Mouse (Mus musculus): ENCODE measurements around the gene Fbxl21. TPM values are rescaled to one million over a fixed set of nuclear protein-coding genes. Genes with fewer than 3 reads are reported as not detected.

Gene Fbxl21
- polyA plus RNA-seq (2012; rRNA removed) (0.28 and 0.35 TPM in 2 replicates), polyA plus RNA-seq (2014; fragmentation: Nextera tagmentation; extraction: Ambion mirVana) (0.63 and 1.0 TPM in 2 replicates)

- H3K27ac ChIP-seq: no peak within 1 kb of the TSS
- 1% methylated on average over 55 of the region's 56 CpGs for WGBS (ENCODE audit: insufficient replicate concordance)
- no peak for TF ChIP-seq EP300 (IDR thresholded peaks at IDR 0.05; ENCODE audit: low read depth)
- no peak for TF ChIP-seq CTCF (IDR thresholded peaks at IDR 0.05; ENCODE audit: low read depth)
- H3K9ac ChIP-seq (replicated peaks): peak within 1 kb of the TSS; percentile 16; the same call in 1 of the 2 replicates
- H3K27me3 ChIP-seq (ENCODE audit: control insufficient read depth, insufficient read depth, low read length): no peaks in the 10 kb centered on the region
- H3K4me2 ChIP-seq (ENCODE audit: low read depth): peak within 1 kb of the TSS; percentile 69
- peak within 1 kb of the TSS; percentile 21 to 58 for H3K4me3 ChIP-seq (ENCODE audit: insufficient read depth in 1 of 2, low read depth in 2 of 2, low read length in 2 of 2)
- ATAC-seq (ENCODE audit: insufficient read depth): peak; percentile 98
- 0 out of 4 replicates have a peak, but pooled peaks cover 2% of the 10 kb centered on the region in 2 experiments for H3K4me1 ChIP-seq (replicated peaks; ENCODE audit: control insufficient read depth in 2 of 2, insufficient read depth in 2 of 2, low read length in 1 of 2)
- H3K36me3 ChIP-seq (replicated peaks; ENCODE audit: control insufficient read depth, insufficient read depth, low read depth): no peaks in the 10 kb centered on the region
- no peaks in the 10 kb centered on the region for H3K9me3 ChIP-seq (ENCODE audit: control insufficient read depth, low read length)
- peak; percentile 56 to 69 (median 63) for DNase-seq (ENCODE audit: low read depth in 3 of 3, low spot score in 3 of 3)
These were observed at the start of gene Fbxl21 for GRCm38 (mm10) chr13:56522081-56522820. Fbxl21 (plus strand) TSS chr13:56522472.

- ATAC-seq (ENCODE audit: insufficient read depth) (no peak), DNase-seq (ENCODE audit: low read depth in 3 of 3, low spot score in 3 of 3) (no peak)
- no peak for TF ChIP-seq EP300 (IDR thresholded peaks at IDR 0.05; ENCODE audit: low read depth)
- TF ChIP-seq CTCF (IDR thresholded peaks at IDR 0.05; ENCODE audit: low read depth): no peak
- no peak overlapping the region for H3K4me2 ChIP-seq (ENCODE audit: low read depth)
- H3K36me3 ChIP-seq (replicated peaks; ENCODE audit: control insufficient read depth, insufficient read depth, low read depth): no peaks in the 10 kb centered on the region
- H3K4me3 ChIP-seq (ENCODE audit: insufficient read depth in 1 of 2, low read depth in 2 of 2, low read length in 2 of 2): no peak overlapping the region
- H3K4me1 ChIP-seq (replicated peaks; ENCODE audit: control insufficient read depth in 2 of 2, insufficient read depth in 2 of 2, low read length in 1 of 2): peaks cover 0 to 5% of the 10 kb centered on the region in 2 experiments; a peak in 1 of 4 replicates
- H3K9me3 ChIP-seq (ENCODE audit: control insufficient read depth, low read length): no peaks in the 10 kb centered on the region
- H3K9ac ChIP-seq (replicated peaks): no peak overlapping the region
- no peak overlapping the region for H3K27ac ChIP-seq
- no peaks in the 10 kb centered on the region for H3K27me3 ChIP-seq (ENCODE audit: control insufficient read depth, insufficient read depth, low read length)
- WGBS (ENCODE audit: insufficient replicate concordance): 68% methylated on average over 9 of the region's 9 CpGs
These were observed 49.6 kb upstream of the Fbxl21 start for GRCm38 (mm10) chr13:56472661-56473060.

- TF ChIP-seq CTCF (IDR thresholded peaks at IDR 0.05; ENCODE audit: low read depth): peak; percentile 65
- TF ChIP-seq EP300 (IDR thresholded peaks at IDR 0.05; ENCODE audit: low read depth): no peak
- DNase-seq (ENCODE audit: low read depth in 3 of 3, low spot score in 3 of 3): peak in 1 of 3 experiments; percentile 12
- Histone ChIP-seq H3K9ac (replicated peaks) (no peak overlapping the region), H3K4me1 (replicated peaks; ENCODE audit: control insufficient read depth in 2 of 2, insufficient read depth in 2 of 2, low read length in 1 of 2) (peaks cover 0 to 5% of the 10 kb centered on the region in 2 experiments; a peak in 1 of 4 replicates), H3K9me3 (ENCODE audit: control insufficient read depth, low read length) (no peaks in the 10 kb centered on the region), H3K4me2 (ENCODE audit: low read depth) (no peak overlapping the region), H3K27ac (no peak overlapping the region), H3K36me3 (replicated peaks; ENCODE audit: control insufficient read depth, insufficient read depth, low read depth) (no peaks in the 10 kb centered on the region), H3K27me3 (ENCODE audit: control insufficient read depth, insufficient read depth, low read length) (no peaks in the 10 kb centered on the region), H3K4me3 (ENCODE audit: insufficient read depth in 1 of 2, low read depth in 2 of 2, low read length in 2 of 2) (no peak overlapping the region)
- no peak for ATAC-seq (ENCODE audit: insufficient read depth)
- WGBS (ENCODE audit: insufficient replicate concordance): 27% methylated on average over 4 of the region's 4 CpGs
These were observed 46.9 kb upstream of the Fbxl21 start for GRCm38 (mm10) chr13:56475363-56475762.

GRCm38 (mm10) chr13:56476790-56477189 is 45.5 kb upstream of the Fbxl21 start:
- no peaks in the 10 kb centered on the region for H3K36me3 ChIP-seq (replicated peaks; ENCODE audit: control insufficient read depth, insufficient read depth, low read depth)
- DNase-seq (ENCODE audit: low read depth in 3 of 3, low spot score in 3 of 3): no peak
- TF ChIP-seq CTCF (IDR thresholded peaks at IDR 0.05; ENCODE audit: low read depth) (no peak), EP300 (IDR thresholded peaks at IDR 0.05; ENCODE audit: low read depth) (no peak)
- no peak overlapping the region for H3K9ac ChIP-seq (replicated peaks)
- no peak overlapping the region for H3K4me2 ChIP-seq (ENCODE audit: low read depth)
- H3K4me1 ChIP-seq (replicated peaks; ENCODE audit: control insufficient read depth in 2 of 2, insufficient read depth in 2 of 2, low read length in 1 of 2): peaks cover 0 to 5% of the 10 kb centered on the region in 2 experiments; a peak in 1 of 4 replicates
- ATAC-seq (ENCODE audit: insufficient read depth): no peak
- H3K27ac ChIP-seq: no peak overlapping the region
- 29% methylated on average over 5 of the region's 5 CpGs for WGBS (ENCODE audit: insufficient replicate concordance)
- H3K4me3 ChIP-seq (ENCODE audit: insufficient read depth in 1 of 2, low read depth in 2 of 2, low read length in 2 of 2): no peak overlapping the region
- H3K9me3 ChIP-seq (ENCODE audit: control insufficient read depth, low read length): no peaks in the 10 kb centered on the region
- H3K27me3 ChIP-seq (ENCODE audit: control insufficient read depth, insufficient read depth, low read length): no peaks in the 10 kb centered on the region

- Histone ChIP-seq H3K27ac (no peak overlapping the region), H3K4me2 (ENCODE audit: low read depth) (no peak overlapping the region), H3K4me1 (replicated peaks; ENCODE audit: control insufficient read depth in 2 of 2, insufficient read depth in 2 of 2, low read length in 1 of 2) (peaks cover 0 to 5% of the 10 kb centered on the region in 2 experiments; a peak in 1 of 4 replicates), H3K27me3 (ENCODE audit: control insufficient read depth, insufficient read depth, low read length) (no peaks in the 10 kb centered on the region), H3K4me3 (ENCODE audit: insufficient read depth in 1 of 2, low read depth in 2 of 2, low read length in 2 of 2) (no peak overlapping the region), H3K36me3 (replicated peaks; ENCODE audit: control insufficient read depth, insufficient read depth, low read depth) (no peaks in the 10 kb centered on the region), H3K9me3 (ENCODE audit: control insufficient read depth, low read length) (no peaks in the 10 kb centered on the region), H3K9ac (replicated peaks) (no peak overlapping the region)
- no peak for DNase-seq (ENCODE audit: low read depth in 3 of 3, low spot score in 3 of 3)
- TF ChIP-seq EP300 (IDR thresholded peaks at IDR 0.05; ENCODE audit: low read depth) (no peak), CTCF (IDR thresholded peaks at IDR 0.05; ENCODE audit: low read depth) (no peak)
- WGBS (ENCODE audit: insufficient replicate concordance): 16% methylated on average over 6 of the region's 6 CpGs
- no peak for ATAC-seq (ENCODE audit: insufficient read depth)
These were observed 45.0 kb upstream of the Fbxl21 start for GRCm38 (mm10) chr13:56477271-56477670.

Data from liver, embryonic 14.5 days (tissue).